Mouse (Mus musculus): ENCODE results near the gene Pgpep1. TPM values are rescaled to one million over a fixed set of nuclear protein-coding genes. Genes with fewer than 3 reads are reported as not detected.
A peak's percentile ranks its signal among the peaks of the same experiment; 100 is the strongest.

The Pgpep1 gene
- polyA plus RNA-seq, 1 experiment from 2014 or later = 181 TPM

GRCm38 (mm10) chr8:70656193-70656790 is 3.9 kb downstream of the Pgpep1 start:
- Histone ChIP-seq H3K36me3 (peaks cover 31% of the 10 kb centered on the region), H3K4me2 (replicated peaks) (peak overlapping the region; percentile 81), H3K9me3 (no peaks in the 10 kb centered on the region), H3K27ac (peak overlapping the region; percentile 92), H3K4me3 (no peak overlapping the region), H3K27me3 (replicated peaks) (no peaks in the 10 kb centered on the region), H3K4me1 (peaks cover 63% of the 10 kb centered on the region), H3K9ac (peak overlapping the region; percentile 33; the same call in 1 of the 2 replicates)
- peak; percentile 49 for ATAC-seq (ENCODE audit: low FRiP score, low read depth)
- 19% methylated on average over 13 of the region's 13 CpGs for WGBS

GRCm38 (mm10) chr8:70655469-70655868 is 4.7 kb downstream of the Pgpep1 start:
- Histone ChIP-seq H3K9me3 (no peaks in the 10 kb centered on the region), H3K36me3 (peaks cover 40% of the 10 kb centered on the region), H3K27me3 (replicated peaks) (no peaks in the 10 kb centered on the region), H3K27ac (peak overlapping the region; percentile 92), H3K4me3 (no peak overlapping the region), H3K9ac (peak overlapping the region; percentile 33), H3K4me1 (peaks cover 71% of the 10 kb centered on the region), H3K4me2 (replicated peaks) (peak overlapping the region; percentile 81)
- 9% methylated on average over 2 of the region's 2 CpGs for WGBS
- peak; percentile 4; the same call in 1 of the 2 replicates for ATAC-seq (ENCODE audit: low FRiP score, low read depth)

GRCm38 (mm10) chr8:70654121-70654520 is 6.1 kb downstream of the Pgpep1 start:
- no peak overlapping the region; the same call in 1 of the 2 replicates for H3K4me2 ChIP-seq (replicated peaks)
- peaks cover 47% of the 10 kb centered on the region for H3K36me3 ChIP-seq
- no peak overlapping the region for H3K4me3 ChIP-seq
- WGBS = 65% methylated on average over 1 of the region's 1 CpGs
- H3K4me1 ChIP-seq = peaks cover 75% of the 10 kb centered on the region
- no peak for ATAC-seq (ENCODE audit: low FRiP score, low read depth)
- no peaks in the 10 kb centered on the region for H3K27me3 ChIP-seq (replicated peaks)
- H3K9ac ChIP-seq = no peak overlapping the region
- no peak overlapping the region for H3K27ac ChIP-seq
- no peaks in the 10 kb centered on the region for H3K9me3 ChIP-seq

- peaks cover 50% of the 10 kb centered on the region for H3K36me3 ChIP-seq
- ATAC-seq (ENCODE audit: low FRiP score, low read depth) = no peak
- no peaks in the 10 kb centered on the region for H3K9me3 ChIP-seq
- 49% methylated on average over 2 of the region's 2 CpGs for WGBS
- no peak overlapping the region for H3K27ac ChIP-seq
- no peak overlapping the region for H3K4me2 ChIP-seq (replicated peaks)
- no peak overlapping the region for H3K4me3 ChIP-seq
- H3K9ac ChIP-seq = no peak overlapping the region
- H3K27me3 ChIP-seq (replicated peaks) = no peaks in the 10 kb centered on the region
- H3K4me1 ChIP-seq = peaks cover 76% of the 10 kb centered on the region
These were observed 7.0 kb downstream of the Pgpep1 start for GRCm38 (mm10) chr8:70653226-70653625.

GRCm38 (mm10) chr8:70650351-70650750 is 9.8 kb downstream of the Pgpep1 start:
- Histone ChIP-seq H3K4me3 (no peak overlapping the region), H3K4me2 (replicated peaks) (no peak overlapping the region), H3K27ac (peak overlapping the region; percentile 17; the same call in 1 of the 2 replicates), H3K4me1 (peaks cover 86% of the 10 kb centered on the region), H3K27me3 (replicated peaks) (no peaks in the 10 kb centered on the region), H3K9ac (no peak overlapping the region), H3K9me3 (no peaks in the 10 kb centered on the region), H3K36me3 (peaks cover 45% of the 10 kb centered on the region)
- WGBS = 92% methylated on average over 17 of the region's 17 CpGs
- no peak for ATAC-seq (ENCODE audit: low FRiP score, low read depth)

GRCm38 (mm10) chr8:70649324-70649723 is 10.9 kb downstream of the Pgpep1 start:
- 51% methylated on average over 4 of the region's 4 CpGs for whole genome bisulfite sequencing
- Histone ChIP-seq H3K27me3 (replicated peaks) (no peaks in the 10 kb centered on the region), H3K9ac (no peak overlapping the region), H3K9me3 (no peaks in the 10 kb centered on the region), H3K4me2 (replicated peaks) (0 out of 2 replicates have a peak overlapping the region, but pooled peaks have one; percentile 22), H3K4me3 (no peak overlapping the region), H3K36me3 (peaks cover 37% of the 10 kb centered on the region), H3K27ac (peak overlapping the region; percentile 39), H3K4me1 (peaks cover 79% of the 10 kb centered on the region)
- ATAC-seq (ENCODE audit: low FRiP score, low read depth) = peak; percentile 75

- Histone ChIP-seq H3K4me2 (replicated peaks) (peak overlapping the region; percentile 22; the same call in 1 of the 2 replicates), H3K4me3 (no peak overlapping the region), H3K27ac (peak overlapping the region; percentile 28), H3K4me1 (peaks cover 75% of the 10 kb centered on the region), H3K9me3 (no peaks in the 10 kb centered on the region), H3K9ac (no peak overlapping the region), H3K36me3 (peaks cover 34% of the 10 kb centered on the region), H3K27me3 (replicated peaks) (no peaks in the 10 kb centered on the region)
- no peak for ATAC-seq (ENCODE audit: low FRiP score, low read depth)
- WGBS = 63% methylated on average over 3 of the region's 3 CpGs
These were observed 11.3 kb downstream of the Pgpep1 start for GRCm38 (mm10) chr8:70648921-70649320.

GRCm38 (mm10) chr8:70648164-70648442 is 12.1 kb downstream of the Pgpep1 start:
- peaks cover 73% of the 10 kb centered on the region for H3K4me1 ChIP-seq
- 0 out of 2 replicates have a peak overlapping the region, but pooled peaks have one; percentile 33 for H3K27ac ChIP-seq
- H3K9ac ChIP-seq = no peak overlapping the region

GRCm38 (mm10) chr8:70647343-70648163 is 12.6 kb downstream of the Pgpep1 start:
- no peak for ATAC-seq (ENCODE audit: low FRiP score, low read depth)
- peaks cover 31% of the 10 kb centered on the region for H3K36me3 ChIP-seq
- peak overlapping the region; percentile 50 for H3K27ac ChIP-seq
- no peak overlapping the region for H3K4me3 ChIP-seq
- 35% methylated on average over 8 of the region's 8 CpGs for WGBS
- 0 out of 2 replicates have a peak overlapping the region, but pooled peaks have one; percentile 14 for H3K4me2 ChIP-seq (replicated peaks)
- peaks cover 70% of the 10 kb centered on the region for H3K4me1 ChIP-seq
- H3K9me3 ChIP-seq = no peaks in the 10 kb centered on the region
- H3K9ac ChIP-seq = peak overlapping the region; percentile 33; the same call in 1 of the 2 replicates
- H3K27me3 ChIP-seq (replicated peaks) = no peaks in the 10 kb centered on the region

More at GRCm38 (mm10) chr8:70648164-70648442, 12.1 kb downstream of the Pgpep1 start:
- WGBS = 10% methylated on average over 1 of the region's 1 CpGs
- Histone ChIP-seq H3K9me3 (no peaks in the 10 kb centered on the region), H3K4me3 (no peak overlapping the region), H3K27me3 (replicated peaks) (no peaks in the 10 kb centered on the region), H3K4me2 (replicated peaks) (no peak overlapping the region), H3K36me3 (peaks cover 34% of the 10 kb centered on the region)
- no peak for ATAC-seq (ENCODE audit: low FRiP score, low read depth)

GRCm38 (mm10) chr8:70646775-70647174 is 13.4 kb downstream of the Pgpep1 start:
- H3K4me3 ChIP-seq = no peak overlapping the region
- H3K4me1 ChIP-seq = peaks cover 62% of the 10 kb centered on the region
- peaks cover 23% of the 10 kb centered on the region for H3K36me3 ChIP-seq
- 0 out of 2 replicates have a peak overlapping the region, but pooled peaks have one; percentile 3 for H3K27ac ChIP-seq
- peak overlapping the region; percentile 33; the same call in 1 of the 2 replicates for H3K9ac ChIP-seq
- no peak overlapping the region for H3K4me2 ChIP-seq (replicated peaks)
- no peak for ATAC-seq (ENCODE audit: low FRiP score, low read depth)
- no peaks in the 10 kb centered on the region for H3K27me3 ChIP-seq (replicated peaks)
- no peaks in the 10 kb centered on the region for H3K9me3 ChIP-seq

- no peaks in the 10 kb centered on the region for H3K9me3 ChIP-seq
- 62% methylated on average over 6 of the region's 6 CpGs for WGBS
- H3K4me2 ChIP-seq (replicated peaks) = no peak overlapping the region
- H3K27me3 ChIP-seq (replicated peaks) = no peaks in the 10 kb centered on the region
- no peak for ATAC-seq (ENCODE audit: low FRiP score, low read depth)
- H3K9ac ChIP-seq = no peak overlapping the region
- peak overlapping the region; percentile 3; the same call in 1 of the 2 replicates for H3K27ac ChIP-seq
- no peak overlapping the region for H3K4me3 ChIP-seq
- peaks cover 62% of the 10 kb centered on the region for H3K4me1 ChIP-seq
- peaks cover 19% of the 10 kb centered on the region for H3K36me3 ChIP-seq
These were observed 13.8 kb downstream of the Pgpep1 start for GRCm38 (mm10) chr8:70646369-70646768.

- Histone ChIP-seq H3K27me3 (replicated peaks) (no peaks in the 10 kb centered on the region), H3K4me2 (replicated peaks) (no peak overlapping the region), H3K4me1 (peaks cover 55% of the 10 kb centered on the region), H3K9me3 (no peaks in the 10 kb centered on the region), H3K4me3 (no peak overlapping the region), H3K36me3 (peaks cover 12% of the 10 kb centered on the region), H3K27ac (no peak overlapping the region; the same call in 1 of the 2 replicates), H3K9ac (no peak overlapping the region)
- WGBS = 55% methylated on average over 17 of the region's 17 CpGs
- ATAC-seq (ENCODE audit: low FRiP score, low read depth) = no peak
These were observed 14.5 kb downstream of the Pgpep1 start for GRCm38 (mm10) chr8:70645501-70646224.
